Mouse (Mus musculus): ENCODE measurements at regions not wholly inside any gene's neighbourhood (a gene's known extent, or its start where the extent isn't known, plus 50 kb on each side); places are given as distances from the start of the nearest gene placed in this dataset.

GRCm38 (mm10) chr3:50507211-50507610 is 63.8 kb upstream of the Slc7a11 start:
- no peak for ATAC-seq
